Mouse (Mus musculus) erythroblast, embryonic 14.5 days (primary cell): Measurements from ENCODE around the gene Eaf1.
"Not testable (repeated sequence)": the region's sequence is repeated elsewhere in the genome, so short reads cannot be mapped to it uniquely, and the experiment has no call there.

Source experiments
- GATA1 ChIP-seq: IDR thresholded peaks from 2 replicates; pipeline ENCODE4 v1.6.1; 2012; ENCODE audit warnings: low read length, inconsistent platforms, mixed read lengths
- TAL1 ChIP-seq: IDR thresholded peaks from 3 replicates; pipeline ENCODE4 v1.6.1; 2012; ENCODE audit warnings: low read length, inconsistent platforms, mixed read lengths

DNA sequence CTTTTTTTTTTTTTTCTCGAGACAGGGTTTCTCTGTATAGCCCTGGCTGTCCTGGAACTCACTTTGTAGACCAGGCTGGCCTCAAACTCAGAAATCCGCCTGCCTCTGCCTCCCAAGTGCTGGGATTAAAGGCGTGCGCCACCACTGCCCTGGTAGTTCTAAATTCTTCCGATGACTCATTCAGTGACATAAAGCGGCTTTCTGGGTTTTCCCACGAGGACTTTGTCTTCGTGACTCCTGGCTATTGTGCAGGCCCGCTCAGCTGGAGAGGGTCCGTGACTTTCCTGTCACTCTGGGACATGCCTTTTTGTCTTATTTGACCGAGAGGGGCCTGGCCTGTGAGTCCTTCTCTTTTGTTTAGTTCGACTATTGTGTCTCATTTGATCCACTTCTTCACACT, 40.3 kb upstream of the Eaf1 start:
- TF ChIP-seq GATA1, TAL1: not testable (repeated sequence)
